Mouse (Mus musculus): Measurements from ENCODE around the gene Tspan9. TPM values are rescaled to one million over a fixed set of nuclear protein-coding genes. Genes with fewer than 3 reads are reported as not detected.
A peak's percentile ranks its signal among the peaks of the same experiment; 100 is the strongest.

Tspan9 gene
- total RNA-seq, 4 experiments from 2014 or later, result 45.4 to 64.2 (median 56.0) TPM

DNA sequence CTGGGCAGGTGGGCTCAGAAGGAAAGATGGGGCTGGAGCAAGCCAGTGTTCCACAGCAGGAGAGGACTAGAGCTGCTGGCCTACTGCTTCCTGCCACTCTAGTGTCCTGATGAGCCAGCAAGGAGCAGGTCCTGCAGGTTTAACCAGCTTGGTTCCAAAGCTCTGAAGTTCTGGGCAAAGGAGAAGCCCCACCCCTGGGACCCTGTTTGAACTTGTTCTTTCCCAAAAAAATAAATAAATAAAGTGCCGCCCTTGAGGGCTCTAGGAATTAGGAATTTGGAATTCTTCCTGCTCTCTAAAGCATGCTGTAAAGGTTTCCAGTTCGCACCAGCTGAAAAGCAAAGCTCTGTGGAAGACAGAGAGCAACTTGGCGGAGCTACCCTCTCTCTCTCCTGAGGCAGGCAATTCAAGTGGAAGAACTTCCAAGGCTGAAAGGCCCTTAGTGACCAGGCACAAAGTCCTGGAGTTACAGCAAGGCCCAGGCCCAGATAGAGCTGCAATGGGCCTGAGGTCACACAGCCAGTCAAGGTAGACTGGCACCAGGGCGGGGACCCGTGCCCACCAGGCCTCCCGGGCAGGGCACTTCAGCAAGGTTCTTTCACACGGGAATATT, 38.6 kb downstream of the Tspan9 start:
- DNase-seq (ENCODE audit: low spot score in 2 of 2), result no peak

DNA sequence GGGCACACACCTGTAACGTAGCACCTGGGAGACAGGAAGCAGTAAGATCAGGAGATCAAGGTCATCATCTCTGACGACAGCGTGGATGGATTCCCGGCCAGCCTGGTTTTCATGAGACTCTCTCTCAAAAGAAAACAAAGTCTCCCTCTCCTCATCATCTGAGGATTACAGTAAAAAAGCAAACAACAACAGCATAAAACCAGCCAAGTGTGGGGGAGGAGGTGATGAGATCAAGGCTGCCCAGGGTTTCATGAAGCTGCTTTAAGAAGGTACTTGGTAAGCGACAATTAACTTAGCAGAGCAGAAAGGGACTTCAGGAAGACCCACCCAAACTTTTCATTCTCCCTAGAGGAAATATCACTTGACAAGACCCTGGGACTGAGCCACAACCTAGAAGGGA, 39.5 kb downstream of the Tspan9 start:
- no peak for DNase-seq (ENCODE audit: low spot score in 2 of 2)

DNA sequence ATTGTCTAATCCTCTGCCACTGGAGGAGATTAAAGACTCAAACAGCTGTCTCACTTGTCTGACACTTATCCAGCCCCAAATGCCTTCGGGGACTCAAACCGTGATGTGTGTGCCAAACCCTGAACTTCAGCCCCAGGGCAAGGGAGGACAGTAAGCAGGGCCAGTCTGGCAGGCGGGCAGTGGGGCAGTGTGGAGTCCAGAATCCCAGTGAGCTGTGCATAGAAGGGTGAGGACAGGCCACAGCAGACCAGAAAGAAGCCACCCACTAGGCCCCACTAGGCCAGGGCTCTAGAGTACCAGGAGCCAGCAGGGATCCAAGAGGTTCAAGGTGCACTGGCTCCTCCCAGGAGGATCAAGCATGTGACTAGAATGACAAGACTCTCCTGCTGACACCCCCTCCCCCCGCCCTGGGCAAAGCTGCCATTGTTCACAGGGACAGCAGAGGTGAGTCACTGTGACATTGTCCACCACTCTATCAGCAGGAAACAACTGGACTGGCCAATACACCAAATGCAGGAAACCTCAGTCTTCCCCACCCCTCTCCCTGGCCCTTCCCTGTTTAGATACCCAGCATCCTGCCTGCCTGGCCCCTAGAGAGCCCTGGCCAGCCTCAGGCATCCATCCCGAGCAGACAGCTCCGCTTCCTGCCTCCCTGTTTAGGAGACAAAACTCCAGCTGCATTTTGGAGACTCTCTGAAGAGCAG, 40.9 kb downstream of the Tspan9 start:
- DNase-seq (ENCODE audit: low spot score in 2 of 2), result no peak

DNA sequence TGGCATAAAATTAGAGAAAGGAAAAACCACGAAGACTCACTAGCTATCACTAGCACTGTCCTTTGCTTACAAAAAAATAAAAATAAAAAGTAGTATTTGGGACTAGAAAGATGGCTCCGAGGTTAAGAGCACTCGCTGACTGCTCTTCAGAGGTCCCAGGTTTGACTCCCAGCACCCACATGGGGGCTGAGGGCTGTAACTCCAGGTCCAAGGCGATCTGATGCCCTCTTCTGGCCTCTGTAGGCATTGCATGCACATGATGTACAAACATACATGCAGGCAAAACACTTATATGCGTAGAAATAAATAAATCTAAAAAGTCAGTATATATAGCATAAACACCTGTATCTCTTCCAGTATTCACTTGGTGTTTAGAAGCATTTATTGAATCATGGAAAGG, 43.5 kb downstream of the Tspan9 start:
- DNase-seq (ENCODE audit: low spot score in 2 of 2), result no peak

DNA sequence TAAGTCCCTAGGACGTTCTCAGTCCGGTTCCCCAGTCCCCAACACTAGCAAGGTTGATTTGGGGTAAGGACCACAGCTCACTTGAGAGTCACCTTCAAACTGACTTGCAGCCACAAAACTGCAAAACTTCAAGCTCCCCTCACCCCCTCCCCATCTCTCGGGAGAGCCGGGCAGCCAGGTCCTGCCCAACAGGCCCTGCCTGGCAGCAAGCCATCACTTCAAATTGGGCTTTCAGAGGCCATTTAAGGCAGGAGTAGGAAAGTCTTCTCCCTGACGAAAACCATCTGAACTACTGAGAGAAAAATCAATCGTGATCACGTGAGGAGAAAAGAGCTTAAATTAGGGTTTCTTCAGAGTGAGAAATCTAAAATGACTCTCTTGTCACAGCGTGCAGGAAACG, 44.2 kb downstream of the Tspan9 start:
- DNase-seq (ENCODE audit: low spot score in 2 of 2), result no peak

- no peak for DNase-seq (ENCODE audit: low spot score in 2 of 2)
Measured at GRCm38 (mm10) chr6:128096521-128096920, 46.9 kb downstream of the Tspan9 start.

DNA sequence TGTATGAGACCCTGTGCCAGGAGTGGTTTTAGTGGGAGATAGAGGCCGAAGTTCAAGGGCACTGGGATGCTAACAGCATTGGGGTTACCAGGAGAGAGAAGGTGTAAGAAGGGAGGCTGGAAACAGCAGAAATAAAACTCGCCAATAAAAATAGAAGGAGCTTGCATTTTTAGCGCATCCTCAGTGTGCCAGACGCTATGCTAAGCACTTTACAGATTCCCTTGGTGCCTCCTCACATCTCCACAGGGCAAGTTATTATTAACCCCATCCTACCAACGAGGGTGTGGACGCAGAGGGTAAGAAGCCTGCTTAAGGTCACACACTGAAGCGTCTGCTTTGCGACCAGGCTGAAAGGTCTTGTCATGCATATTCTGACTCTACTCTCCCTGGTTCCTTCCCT, 47.5 kb downstream of the Tspan9 start:
- no peak for DNase-seq (ENCODE audit: low spot score in 2 of 2)

DNA sequence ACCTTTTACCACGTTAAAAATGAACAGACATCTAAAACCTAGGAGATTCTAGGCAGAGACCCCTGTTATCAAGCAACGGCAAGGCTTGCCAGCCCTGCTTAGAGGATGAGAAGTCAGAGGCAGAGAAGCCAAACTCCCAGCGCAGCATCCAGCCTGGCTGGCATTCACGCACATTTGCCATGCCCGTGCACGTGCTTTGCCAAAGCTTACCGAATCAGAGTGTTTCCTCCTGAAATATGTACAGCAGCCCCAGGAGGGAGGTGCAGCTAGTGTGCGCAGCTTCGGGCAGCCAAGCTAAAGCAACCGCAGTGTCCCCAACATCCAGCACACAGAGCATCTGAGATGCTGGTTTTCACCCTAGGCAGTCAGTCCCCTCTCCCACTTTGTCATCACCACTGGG, 48.3 kb downstream of the Tspan9 start:
- peak in 1 of 2 experiments; percentile 57 for DNase-seq (ENCODE audit: low spot score in 2 of 2)

DNA sequence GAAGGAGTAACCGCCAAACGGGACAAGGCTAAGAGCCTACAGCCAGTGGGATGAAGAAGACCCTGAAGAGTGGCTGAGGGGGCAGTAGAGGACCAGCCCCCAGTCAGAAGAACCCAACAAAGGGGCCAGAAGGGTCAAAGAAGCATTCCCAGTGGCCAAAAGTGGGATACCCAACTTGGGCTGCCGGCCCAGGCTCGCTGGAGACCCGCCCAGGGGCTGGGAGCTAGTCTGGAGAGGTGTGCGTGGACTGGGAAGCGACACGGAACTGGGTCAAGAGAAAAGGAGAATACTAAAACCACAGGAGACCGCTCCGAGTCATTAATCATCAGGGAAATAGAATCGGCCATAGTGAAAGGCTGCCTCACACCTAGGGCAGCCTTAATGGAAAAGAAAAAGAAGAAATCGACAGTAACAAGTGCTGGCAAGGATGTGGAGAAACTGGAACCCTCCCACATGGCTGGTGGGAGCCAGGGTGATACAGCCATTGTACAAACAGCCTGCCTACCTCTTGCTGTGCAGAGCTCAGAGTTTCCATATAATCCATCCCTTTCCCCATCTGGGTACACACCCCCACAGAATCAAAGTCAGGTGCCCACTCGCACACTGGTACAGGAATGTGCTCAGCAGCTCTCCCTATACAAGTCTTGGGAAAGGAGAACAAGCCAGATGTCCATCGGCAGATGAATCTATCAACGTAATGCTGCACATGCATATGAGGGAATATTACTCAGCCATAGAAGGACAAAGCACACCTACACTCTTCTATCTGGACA, 49.4 kb downstream of the Tspan9 start:
- peak; percentile 48 to 51 for DNase-seq (ENCODE audit: low spot score in 2 of 2)

GRCm38 (mm10) chr6:128092621-128093020, 50.8 kb downstream of the Tspan9 start:
- DNase-seq (ENCODE audit: low spot score in 2 of 2), result no peak

DNA sequence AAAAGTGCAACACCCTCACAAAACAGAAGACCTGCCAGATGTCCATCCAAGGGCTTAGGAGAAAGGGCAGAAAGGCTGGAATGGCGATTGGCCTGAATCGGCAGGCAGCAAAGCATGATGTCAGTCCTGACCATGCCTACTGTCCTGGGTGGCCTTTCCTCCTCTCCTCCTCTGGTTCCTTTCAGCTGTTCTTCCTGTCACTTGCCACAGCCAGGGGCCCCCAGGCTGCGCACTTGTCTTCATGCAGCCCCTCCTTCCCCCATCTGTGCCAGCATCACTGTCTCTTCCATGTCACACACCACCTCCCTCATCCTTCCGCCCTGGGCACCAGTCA, 51.6 kb downstream of the Tspan9 start:
- DNase-seq (ENCODE audit: low spot score in 2 of 2), result no peak

- peak; percentile 43 to 48 for DNase-seq (ENCODE audit: low spot score in 2 of 2)
Measured at GRCm38 (mm10) chr6:128090985-128091832, 52.2 kb downstream of the Tspan9 start.

DNA sequence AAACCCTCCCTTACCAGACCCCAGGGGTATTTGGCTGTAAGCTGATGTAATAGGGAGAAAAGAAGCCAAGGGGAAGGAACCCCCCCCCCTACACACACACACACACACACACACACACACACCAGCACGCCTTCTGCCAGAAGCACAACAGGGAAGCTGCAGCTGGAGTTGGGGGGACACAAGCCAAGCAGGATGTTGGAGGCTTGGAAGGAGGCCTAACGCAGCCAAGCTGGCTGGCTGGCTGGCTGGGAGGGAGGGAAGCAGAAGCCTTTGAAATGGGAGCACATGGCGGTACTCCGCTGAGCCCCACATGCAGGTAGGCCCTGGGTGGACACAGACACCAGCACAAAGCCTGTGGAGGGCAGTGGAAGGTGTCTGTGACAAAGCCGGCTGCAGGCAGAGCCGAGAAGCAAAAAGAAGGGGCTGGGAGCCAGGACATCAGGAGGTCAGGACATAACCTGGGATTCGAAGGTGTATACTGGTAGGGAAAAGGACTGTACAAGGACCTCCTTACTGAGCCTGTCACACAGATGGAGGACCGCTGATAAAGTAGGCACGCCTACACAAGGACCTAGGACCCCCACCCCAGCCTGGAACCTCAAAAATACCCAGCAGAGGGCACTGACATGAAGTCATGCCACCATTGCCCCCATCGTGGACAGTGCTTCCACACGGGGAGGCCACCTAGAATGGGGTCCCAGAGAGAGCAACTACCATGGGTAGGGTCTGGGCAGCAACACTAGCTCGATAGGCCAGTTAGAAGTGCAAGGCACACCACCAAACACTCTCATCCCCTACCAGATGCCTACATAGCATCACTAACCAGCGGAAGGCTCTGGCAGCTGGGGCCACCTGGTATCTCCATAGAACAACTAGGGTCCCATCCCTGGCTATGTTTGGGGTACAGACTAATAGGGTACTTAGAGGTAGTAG, 53.4 kb downstream of the Tspan9 start:
- DNase-seq (ENCODE audit: low spot score in 2 of 2), result peak; percentile 52 to 59

DNA sequence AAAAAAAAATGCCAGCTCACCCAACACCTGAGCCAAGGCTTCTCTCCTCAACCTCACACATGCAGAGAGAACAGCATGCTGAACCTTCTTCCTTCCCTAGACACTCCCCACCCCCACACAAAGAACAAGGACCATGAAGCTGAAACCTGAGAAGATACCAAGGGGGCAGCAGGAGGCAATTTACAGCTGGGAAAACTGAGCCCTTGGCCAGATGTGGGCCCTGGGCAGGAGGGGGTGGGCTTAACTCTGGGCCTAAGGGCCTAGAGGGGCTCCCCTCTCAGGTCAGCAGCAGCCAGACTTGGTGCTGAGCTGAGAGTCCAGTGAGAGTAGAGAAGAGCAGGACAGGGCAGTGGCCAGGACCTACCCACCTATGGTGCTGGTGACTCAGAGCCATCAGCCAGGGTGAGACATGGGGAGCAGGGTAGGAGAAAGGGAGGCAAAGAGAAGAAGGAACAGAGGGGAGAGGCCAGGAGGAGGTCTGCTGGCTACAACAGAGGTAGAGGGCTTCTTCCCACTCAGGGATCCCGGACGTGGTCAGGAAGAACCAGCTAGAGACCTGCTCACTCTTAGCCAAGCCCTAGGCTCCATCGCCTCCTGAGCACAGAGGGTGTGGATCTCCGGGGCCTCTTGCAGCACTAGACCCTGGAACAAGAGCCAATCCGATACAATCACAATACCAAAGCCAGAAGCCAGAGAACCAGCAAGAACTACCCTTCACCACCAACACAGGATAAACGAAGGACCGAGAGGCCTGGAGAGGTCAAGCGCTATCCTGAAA, 54.5 kb downstream of the Tspan9 start:
- no peak for DNase-seq (ENCODE audit: low spot score in 2 of 2)

DNA sequence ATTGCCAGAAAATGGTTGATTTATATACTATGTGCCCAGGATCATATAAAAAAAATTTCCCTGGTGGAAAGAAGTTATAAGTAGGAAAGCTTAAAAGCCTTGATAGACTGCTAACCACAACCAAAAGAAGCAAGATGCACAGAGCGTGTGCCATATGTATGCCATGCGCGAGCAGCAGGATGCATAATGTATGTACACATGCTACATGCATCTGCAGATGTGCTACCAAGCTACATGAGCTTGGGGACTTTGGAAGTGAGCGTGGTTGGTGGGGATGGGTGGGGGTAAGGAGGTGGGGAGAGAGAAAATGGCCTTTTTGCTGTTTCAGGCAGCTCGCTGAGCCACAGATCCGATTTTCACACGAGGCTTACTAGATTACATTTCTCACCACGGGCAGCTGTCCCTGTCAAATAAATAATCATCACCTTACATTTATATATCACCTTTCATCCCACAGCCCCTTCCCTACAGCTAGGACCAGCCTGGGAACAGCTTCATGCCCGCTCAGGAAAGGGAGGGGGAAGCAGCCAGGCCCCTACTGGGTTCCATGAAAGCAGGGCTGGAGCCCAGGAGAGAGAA, 57.8 kb downstream of the Tspan9 start:
- DNase-seq (ENCODE audit: low spot score in 2 of 2), result no peak

DNA sequence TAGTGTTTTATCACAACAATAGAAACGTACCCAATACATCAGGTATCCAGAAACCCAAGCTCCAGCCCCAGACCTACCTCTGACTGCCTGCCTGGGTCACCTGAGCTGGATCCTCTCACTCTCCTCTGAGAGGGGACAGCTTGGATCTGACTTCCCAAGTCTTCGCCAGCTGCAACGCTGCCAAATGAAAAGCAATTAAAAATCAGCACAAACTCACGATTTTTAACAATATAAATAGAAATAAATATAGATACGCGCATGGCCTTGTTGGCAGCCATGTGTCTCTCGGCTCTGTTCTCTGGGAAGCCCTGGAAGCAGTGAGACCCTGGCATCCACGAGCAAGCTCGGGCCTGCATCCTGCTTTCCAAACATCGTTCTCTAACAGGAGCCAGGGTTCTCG, 60.1 kb downstream of the Tspan9 start:
- DNase-seq (ENCODE audit: low spot score in 2 of 2), result no peak

DNA sequence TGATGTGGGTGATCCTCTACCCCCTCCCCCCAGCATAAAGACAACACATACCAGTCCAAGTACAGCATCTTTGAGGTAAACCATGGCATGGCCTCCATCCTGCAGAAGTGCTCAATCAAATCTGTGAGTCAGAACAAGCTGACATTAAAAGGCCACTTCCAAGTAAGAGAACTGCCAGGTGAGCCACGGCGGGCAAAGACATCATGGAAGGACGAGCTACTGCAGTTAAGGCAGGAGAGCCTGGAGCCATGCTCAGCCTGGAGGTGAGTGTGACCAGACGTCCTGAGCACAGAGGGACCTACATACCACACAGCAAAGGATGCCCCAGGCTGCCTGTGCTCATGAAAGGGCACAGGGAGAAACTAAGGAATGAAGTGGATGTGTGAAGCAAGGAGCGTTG, 61.6 kb downstream of the Tspan9 start:
- no peak for DNase-seq (ENCODE audit: low spot score in 2 of 2)

DNA sequence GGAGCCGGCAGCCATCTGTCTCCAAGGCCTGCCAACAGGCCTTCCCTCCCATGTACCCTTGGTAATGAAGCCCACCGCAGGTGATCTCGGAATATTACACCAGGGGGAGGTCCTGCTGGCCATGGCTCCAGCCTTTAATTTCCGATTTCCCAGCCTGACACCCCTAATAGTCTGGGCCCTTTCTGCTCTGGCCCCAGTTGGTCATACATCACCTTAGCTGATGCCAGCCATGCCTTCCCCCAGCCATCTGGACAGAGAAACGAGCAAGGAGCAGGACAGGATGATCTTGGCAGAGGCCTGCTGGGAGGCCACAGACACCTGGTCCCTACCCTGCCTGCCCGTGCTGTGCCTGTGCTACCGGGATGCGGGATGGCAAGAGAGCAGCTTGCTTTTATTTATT, 62.1 kb downstream of the Tspan9 start:
- no peak for DNase-seq (ENCODE audit: low spot score in 2 of 2)

GRCm38 (mm10) chr6:128079576-128080224, 63.7 kb downstream of the Tspan9 start:
- no peak for DNase-seq (ENCODE audit: low spot score in 2 of 2)
